Mouse (Mus musculus) right cerebral cortex, postnatal 4 days (tissue): Measurements from ENCODE around the gene Lpar3.
A peak's percentile ranks its signal among the peaks of the same experiment; 100 is the strongest.

Experiments
- DNase-seq: peaks from one replicate; pipeline ENCODE4 v3.0.0-alpha.2; 2022

Gene Lpar3

GRCm38 (mm10) chr3:146262536-146262935 is 41.8 kb downstream of the Lpar3 start:
- no peak for DNase-seq

DNA sequence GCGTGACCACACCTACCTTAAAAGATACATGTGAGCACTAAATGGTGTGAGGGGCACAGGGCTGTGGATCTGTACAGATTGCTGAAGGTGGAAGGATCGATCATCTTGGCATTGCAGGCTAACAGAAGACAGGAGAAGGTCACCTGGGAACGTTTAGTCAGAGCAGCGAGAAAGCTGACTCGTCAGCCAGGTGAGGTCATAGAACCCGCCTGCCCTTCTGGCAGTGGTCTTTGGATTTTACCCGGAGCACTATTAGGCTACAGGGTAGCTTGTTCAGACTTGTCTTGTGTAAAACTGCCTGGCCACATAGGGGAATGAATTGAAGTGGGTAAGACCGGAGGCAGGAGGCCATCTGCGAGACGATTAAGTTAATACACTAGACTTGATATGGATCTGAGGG is 43.4 kb downstream of the Lpar3 start:
- no peak for DNase-seq

DNA sequence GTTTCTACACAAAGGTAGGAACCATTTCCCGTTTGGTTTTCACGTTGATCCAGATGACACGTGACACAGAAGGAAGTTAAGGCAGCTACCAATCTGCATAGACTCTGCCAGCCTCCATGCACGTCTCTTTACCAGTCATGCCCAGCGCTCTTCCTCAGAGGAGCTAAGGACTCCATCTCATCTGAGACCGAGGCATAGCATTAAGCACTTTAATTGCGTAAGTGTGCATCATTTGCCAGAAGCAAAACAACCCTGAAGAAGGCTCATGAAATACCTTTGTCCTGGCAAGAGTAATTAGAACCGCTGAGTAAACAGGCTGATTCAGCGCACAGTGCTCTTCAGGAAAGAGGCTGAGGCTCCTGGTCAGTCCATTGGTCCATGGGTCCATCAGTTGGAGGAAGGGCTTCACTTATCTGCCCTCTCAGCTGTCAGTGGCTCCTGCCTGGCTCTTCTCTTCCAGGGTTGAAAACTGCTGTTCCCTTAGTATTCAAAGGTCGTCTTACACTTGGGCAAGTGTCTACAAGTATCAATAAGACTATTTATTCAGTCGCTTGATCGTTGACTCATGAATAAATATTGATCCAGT is 44.9 kb downstream of the Lpar3 start:
- no peak for DNase-seq

- peak; percentile 19 for DNase-seq
These were observed 47.5 kb downstream of the Lpar3 start for GRCm38 (mm10) chr3:146268024-146268801.

- no peak for DNase-seq
These were observed 53.7 kb downstream of the Lpar3 start for GRCm38 (mm10) chr3:146274503-146274902.

DNA sequence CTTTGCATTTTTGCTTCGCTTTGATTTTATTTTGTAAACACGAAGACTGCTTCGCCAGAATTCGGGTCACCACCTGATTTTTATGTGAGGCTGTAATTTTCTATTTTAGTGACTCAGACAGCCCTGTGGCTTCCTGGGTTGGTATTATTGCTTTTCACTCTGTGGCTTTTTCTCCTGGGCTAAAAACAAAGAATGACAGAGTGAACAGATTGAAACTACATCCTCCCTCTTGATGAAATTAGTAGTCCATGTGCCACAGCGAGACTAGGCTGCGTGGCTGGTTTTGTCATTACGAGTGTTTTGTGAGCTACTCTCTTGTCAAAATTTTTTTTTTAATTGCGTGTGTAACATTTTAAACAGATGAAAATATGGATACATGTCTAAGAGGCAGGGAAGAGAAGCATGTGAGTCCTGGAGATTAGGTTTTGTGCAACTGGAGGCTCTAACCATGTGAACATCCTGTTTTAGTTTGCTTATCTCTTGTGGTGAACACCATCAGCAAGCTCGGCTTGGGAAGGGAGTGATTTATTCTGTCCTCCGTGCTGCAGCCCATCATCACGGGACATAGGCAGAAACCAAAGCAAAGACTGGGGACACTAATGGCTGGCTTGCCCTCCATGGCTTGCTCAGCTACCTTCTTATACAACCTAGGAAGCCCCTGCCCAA is 54.7 kb downstream of the Lpar3 start:
- no peak for DNase-seq

DNA sequence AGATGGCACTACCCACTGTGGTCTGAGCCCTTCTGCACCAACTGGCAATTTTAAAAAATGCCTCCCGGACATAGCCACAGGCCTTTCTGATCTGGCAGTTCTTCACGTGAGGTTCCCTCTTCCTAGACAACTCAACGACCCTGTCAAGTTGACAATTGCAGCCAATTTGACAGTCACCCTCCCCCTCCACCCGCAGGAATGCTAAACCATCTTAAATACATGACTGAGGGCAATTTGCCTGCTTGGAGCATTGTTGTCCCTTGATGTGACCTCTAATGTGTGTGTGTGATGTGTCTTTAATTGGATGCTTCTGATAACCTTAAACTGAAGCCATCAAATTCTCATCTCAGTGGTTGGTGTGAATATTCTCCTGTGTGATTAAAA is 55.3 kb downstream of the Lpar3 start:
- DNase-seq, result no peak

- no peak for DNase-seq
These were observed 56.2 kb downstream of the Lpar3 start for GRCm38 (mm10) chr3:146276991-146277390.

- peak; percentile 51 for DNase-seq
These were observed 56.7 kb downstream of the Lpar3 start for GRCm38 (mm10) chr3:146277456-146277855.

DNA sequence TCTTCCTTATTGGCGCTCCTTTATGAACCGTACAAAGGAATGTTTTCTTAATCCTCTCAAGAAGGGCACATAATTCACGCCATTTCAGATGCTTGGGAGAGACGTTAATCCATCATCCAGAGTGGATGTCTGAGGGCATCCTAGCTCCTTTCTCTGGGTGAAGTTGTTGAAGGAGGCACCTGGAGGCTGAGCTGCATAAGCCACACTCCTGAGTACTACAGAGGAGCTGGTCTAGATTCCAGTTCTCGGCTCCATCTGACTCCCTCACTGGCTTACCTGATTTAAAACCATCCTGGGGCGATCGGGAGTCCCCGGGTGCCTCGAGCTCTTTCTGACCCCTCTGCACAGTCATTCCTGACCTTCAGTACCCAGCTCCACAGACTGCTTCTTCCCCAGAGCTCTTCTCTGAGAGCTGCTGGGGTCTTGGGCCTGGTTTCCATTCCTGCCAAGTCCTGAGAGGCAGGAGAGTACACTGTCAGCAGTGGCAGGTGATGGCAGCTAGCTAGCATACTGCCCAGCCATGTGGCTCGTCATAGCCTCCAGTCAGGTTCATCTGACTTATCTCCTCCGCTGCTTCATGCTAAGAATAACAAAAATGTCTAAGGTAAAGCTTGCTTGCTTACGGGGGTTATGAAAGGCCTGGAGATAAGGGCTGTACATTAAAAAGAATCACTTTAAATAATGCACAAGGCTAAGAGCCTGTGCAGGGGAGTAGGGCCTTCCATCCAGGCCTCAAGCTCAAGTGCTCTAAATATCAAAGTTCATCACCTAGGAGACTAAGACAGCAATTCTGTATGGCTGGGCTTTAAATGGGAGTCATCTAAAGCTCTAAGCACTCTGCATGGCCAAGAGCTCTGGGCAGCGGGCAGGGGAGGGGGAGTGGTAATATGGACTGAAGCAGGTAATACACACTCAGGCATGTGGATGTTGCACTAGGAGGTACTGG is 57.7 kb downstream of the Lpar3 start:
- DNase-seq, result no peak

GRCm38 (mm10) chr3:146283732-146284361 is 63.1 kb downstream of the Lpar3 start:
- no peak for DNase-seq

GRCm38 (mm10) chr3:146286118-146286517 is 65.4 kb downstream of the Lpar3 start:
- DNase-seq, result no peak

GRCm38 (mm10) chr3:146291928-146292327 is 71.2 kb downstream of the Lpar3 start:
- no peak for DNase-seq

DNA sequence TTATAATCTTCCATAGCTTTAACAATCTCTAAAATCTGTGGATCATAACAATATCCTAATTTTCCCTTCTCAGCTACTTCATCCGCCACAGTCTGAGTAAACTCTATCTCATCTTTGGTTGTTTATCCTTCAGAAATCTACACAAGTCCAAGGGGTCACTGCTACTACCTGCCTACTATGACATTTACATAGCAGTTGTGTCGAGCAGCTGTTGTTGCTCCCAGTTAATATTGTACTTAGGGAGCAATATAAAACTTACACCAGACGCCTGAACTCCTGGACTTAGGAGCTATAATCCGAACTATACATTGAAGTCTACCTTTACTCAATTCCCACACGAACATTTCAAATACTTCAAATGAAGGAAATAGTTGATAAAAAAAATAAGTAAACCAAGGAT is 71.8 kb downstream of the Lpar3 start:
- no peak for DNase-seq

DNA sequence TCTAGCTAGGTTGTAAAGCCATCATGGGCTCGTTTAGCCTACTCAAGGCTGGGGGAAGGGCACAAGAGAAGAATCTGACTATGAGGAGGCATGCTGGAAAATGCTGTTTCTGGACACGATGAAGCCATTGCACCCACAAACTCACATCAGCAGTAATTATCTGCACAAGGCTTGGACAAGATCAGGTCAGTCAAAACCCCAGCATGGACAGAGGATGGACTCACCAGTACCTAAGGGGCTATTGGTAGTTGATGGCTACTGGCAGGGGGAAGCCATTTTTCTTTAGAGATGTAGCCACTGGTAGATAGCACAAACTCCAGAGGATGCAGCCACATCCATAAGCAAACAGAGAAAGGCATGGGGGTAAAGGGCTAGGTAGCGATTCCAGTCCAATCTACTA is 81.7 kb downstream of the Lpar3 start:
- DNase-seq, result no peak

GRCm38 (mm10) chr3:146303194-146303593 is 82.4 kb downstream of the Lpar3 start:
- no peak for DNase-seq

GRCm38 (mm10) chr3:146304556-146305405 is 84.0 kb downstream of the Lpar3 start:
- no peak for DNase-seq

DNA sequence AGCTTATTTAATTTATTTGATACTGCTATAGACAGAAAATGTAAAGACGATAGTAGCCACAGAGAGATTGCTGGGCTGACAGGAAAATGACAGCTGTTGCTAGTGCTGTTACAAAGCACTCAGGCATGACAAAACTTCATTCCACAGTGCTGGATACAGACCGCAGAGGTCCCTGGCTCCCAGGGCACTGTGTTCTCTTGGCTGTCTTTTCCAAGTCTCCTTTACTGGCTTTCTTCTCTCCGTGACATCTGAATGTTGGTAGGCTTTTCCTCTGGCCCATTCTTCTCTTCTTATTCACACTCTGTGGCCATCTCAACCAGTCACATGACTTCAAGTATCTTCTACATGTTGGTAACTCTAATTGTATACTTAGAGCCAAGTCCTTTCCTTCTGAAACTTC is 86.6 kb downstream of the Lpar3 start:
- DNase-seq, result no peak

DNA sequence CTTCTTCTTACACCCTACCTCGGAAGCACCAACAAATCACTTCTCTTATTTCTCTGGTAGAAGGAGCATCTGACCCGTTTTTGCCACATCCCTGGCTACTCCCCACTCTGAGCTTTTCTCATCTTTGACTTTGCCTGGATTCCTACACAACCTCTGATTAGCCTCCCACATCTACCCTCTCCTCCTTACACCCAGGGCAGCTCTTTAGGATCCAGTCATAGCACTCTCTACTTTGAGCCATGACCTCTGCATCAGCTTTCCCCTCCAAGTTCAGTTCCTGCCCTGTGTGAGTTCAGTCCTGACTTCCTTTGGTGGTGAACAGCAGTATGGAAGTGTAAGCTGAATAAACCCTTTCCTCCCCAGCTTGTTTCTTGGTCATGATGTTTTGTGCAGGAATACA is 87.1 kb downstream of the Lpar3 start:
- DNase-seq, result no peak

DNA sequence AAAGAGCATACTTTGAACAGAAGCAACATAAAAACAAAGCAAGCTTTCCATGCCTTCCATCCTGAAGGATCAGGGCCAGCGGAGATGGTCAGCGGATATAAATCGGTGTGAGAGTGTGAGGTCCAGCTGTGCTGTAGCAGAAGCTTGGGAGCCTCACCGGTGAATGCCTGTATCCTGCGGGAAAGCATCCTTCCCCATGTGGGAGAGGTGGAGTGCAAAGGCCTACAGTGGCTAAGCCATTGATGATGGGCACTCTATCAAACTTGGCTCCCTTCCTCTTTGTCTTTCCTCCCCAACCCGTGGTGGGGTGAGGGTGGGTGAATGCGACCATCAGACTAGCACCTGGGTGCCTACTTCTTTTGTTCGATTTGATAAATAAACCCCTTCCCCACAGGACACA is 88.8 kb downstream of the Lpar3 start:
- DNase-seq, result no peak

GRCm38 (mm10) chr3:146311121-146311538 is 90.4 kb downstream of the Lpar3 start:
- no peak for DNase-seq

GRCm38 (mm10) chr3:146315414-146315813 is 94.7 kb downstream of the Lpar3 start:
- DNase-seq, result no peak
